8 mouse cellular contexts compared by ENCODE assay signal in the genomic region with DNA sequence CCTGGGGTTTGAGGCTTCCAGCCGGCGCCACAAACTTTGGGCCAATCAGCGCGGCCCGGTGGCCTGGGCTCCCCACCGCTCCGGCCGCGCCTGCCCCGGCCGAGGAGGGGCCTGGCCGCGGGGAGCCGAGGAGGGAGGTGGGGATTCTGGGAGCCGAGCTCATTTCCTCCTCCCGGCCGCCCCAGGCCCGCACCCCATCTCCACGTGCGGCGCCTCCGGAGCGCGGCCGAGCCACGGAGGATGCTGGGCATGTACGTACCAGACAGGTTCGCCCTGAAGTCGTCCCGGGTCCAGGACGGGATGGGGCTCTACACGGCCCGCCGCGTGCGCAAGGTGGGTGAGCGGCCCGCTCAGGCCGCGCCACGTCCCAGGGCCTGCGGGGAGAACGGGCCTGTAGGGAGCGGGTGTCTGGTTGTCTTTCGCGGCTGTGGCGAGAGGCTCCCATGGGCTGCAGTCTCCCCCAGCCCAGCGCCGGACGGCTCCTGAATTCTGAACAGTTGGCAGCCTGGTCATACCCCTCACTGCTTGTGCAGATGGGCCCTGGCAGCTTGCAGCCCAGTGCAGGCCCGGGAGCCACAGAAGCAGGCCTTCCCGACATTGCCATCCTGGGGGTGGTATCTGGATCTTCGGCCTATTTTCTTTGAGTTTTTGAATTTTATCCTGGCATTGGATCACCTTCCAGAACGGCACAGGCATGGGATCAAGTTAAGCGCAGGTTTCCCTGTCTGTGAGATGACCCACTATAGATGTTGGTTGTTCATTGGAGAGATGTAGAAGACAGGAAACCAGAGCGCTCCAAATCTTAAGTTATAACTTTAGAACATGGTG. TPM values are rescaled to one million over a fixed set of nuclear protein-coding genes. Genes with fewer than 3 reads are reported as not detected.
A peak's percentile ranks its signal among the peaks of the same experiment; 100 is the strongest.
DNase-seq lines count a peak whose midpoint lies in the region; ATAC-seq and TF ChIP-seq lines count a peak whose summit lies in the region.

A gene (plus strand): TSS at position 128 of the 828 bp plus-strand sequence.

- H3K4me3 ChIP-seq in ES-E14 (ENCODE audit: insufficient read depth in 1 of 2, low read depth in 1 of 2, low read length in 2 of 2, poor library complexity in 1 of 2, severe bottlenecking in 1 of 2): peak within 1 kb of the TSS; percentile 77 to 78
- peak within 1 kb of the TSS; percentile 53 for H3K4me3 ChIP-seq in forebrain, embryonic 15.5 days
- H3K4me3 ChIP-seq in liver, postnatal 0 days (ENCODE audit: low read depth, low read length): peak within 1 kb of the TSS; percentile 59
- peak within 1 kb of the TSS; percentile 55 for H3K4me3 ChIP-seq in neural tube, embryonic 15.5 days (replicated peaks)

- no peak within 1 kb of the TSS for H3K27ac ChIP-seq in ES-E14 (ENCODE audit: insufficient read depth, low read depth, low read length, poor library complexity, severe bottlenecking)
- peak within 1 kb of the TSS; percentile 3; the same call in 1 of the 2 replicates for H3K27ac ChIP-seq in forebrain, embryonic 15.5 days (replicated peaks)
- no peak within 1 kb of the TSS for H3K27ac ChIP-seq in liver, postnatal 0 days (ENCODE audit: low read depth)
- H3K27ac ChIP-seq in neural tube, embryonic 15.5 days (replicated peaks): peak within 1 kb of the TSS; percentile 76

- no peaks in the 10 kb centered on the region for H3K27me3 ChIP-seq in forebrain, embryonic 15.5 days
- H3K27me3 ChIP-seq in liver, postnatal 0 days (ENCODE audit: insufficient read depth, low read length): no peaks in the 10 kb centered on the region
- H3K27me3 ChIP-seq in neural tube, embryonic 15.5 days (replicated peaks): peaks cover 4% of the 10 kb centered on the region; the same call in 1 of the 2 replicates

- H3K36me3 ChIP-seq in ES-E14 (ENCODE audit: control insufficient read depth, insufficient read depth, low read length, poor library complexity, severe bottlenecking): no peaks in the 10 kb centered on the region
- no peaks in the 10 kb centered on the region for H3K36me3 ChIP-seq in forebrain, embryonic 15.5 days
- H3K36me3 ChIP-seq in liver, postnatal 0 days (replicated peaks; ENCODE audit: insufficient read depth, low read length): no peaks in the 10 kb centered on the region
- H3K36me3 ChIP-seq in neural tube, embryonic 15.5 days: no peaks in the 10 kb centered on the region

- 3% methylated on average over 56 of the region's 56 CpGs for WGBS in forebrain, embryonic 15.5 days
- 6% methylated on average over 44 of the region's 56 CpGs for WGBS in liver, postnatal 0 days (ENCODE audit: insufficient replicate concordance)
- WGBS in neural tube, embryonic 15.5 days: 4% methylated on average over 53 of the region's 56 CpGs

- no peak for DNase-seq in ES-E14 (ENCODE audit: low read depth, low spot score)
- peak; percentile 57 for DNase-seq in cerebellum, adult 11 months
- DNase-seq in heart, postnatal 14 days: peak; percentile 72 to 79
- peak; percentile 73 to 83 for DNase-seq in kidney, postnatal 4 days
- DNase-seq in liver, postnatal 0 days: peak; percentile 43
- DNase-seq in urinary bladder, adult 2 months (ENCODE audit: low spot score): peak; percentile 39

- H3K4me2 ChIP-seq in forebrain, embryonic 15.5 days (replicated peaks): peak within 1 kb of the TSS; percentile 80
- peak within 1 kb of the TSS; percentile 84 for H3K4me2 ChIP-seq in liver, postnatal 0 days (ENCODE audit: low read depth, low read length)
- H3K4me2 ChIP-seq in neural tube, embryonic 15.5 days: peak within 1 kb of the TSS; percentile 96

- in situ Hi-C loops in ES-E14 (cut with MboI; ENCODE audit: low sequenced_read_pairs in 2 of 2, unreplicated experiment in 2 of 2): no loop called here

- H3K9ac ChIP-seq in ES-E14 (ENCODE audit: insufficient read depth, low read depth, low read length, poor library complexity, severe bottlenecking): peak within 1 kb of the TSS; percentile 86
- peak within 1 kb of the TSS; percentile 65 for H3K9ac ChIP-seq in forebrain, embryonic 15.5 days (replicated peaks)
- H3K9ac ChIP-seq in liver, postnatal 0 days (replicated peaks): peak within 1 kb of the TSS; percentile 69
- H3K9ac ChIP-seq in neural tube, embryonic 15.5 days (replicated peaks): peak within 1 kb of the TSS; percentile 60

- intact Hi-C loops in heart, postnatal 14 days (cut with DNase I): no loop called here

- ATAC-seq in forebrain, embryonic 15.5 days (replicated peaks): peak; percentile 94
- peak; percentile 83 for ATAC-seq in liver, postnatal 0 days
- ATAC-seq in neural tube, embryonic 15.5 days (ENCODE audit: low FRiP score): peak; percentile 88

- peaks cover 2 to 3% of the 10 kb centered on the region in 2 experiments; a peak in 1 of 4 replicates for H3K4me1 ChIP-seq in ES-E14 (ENCODE audit: control insufficient read depth in 2 of 2, insufficient read depth in 2 of 2, low read length in 2 of 2, poor library complexity in 1 of 2)
- H3K4me1 ChIP-seq in forebrain, embryonic 15.5 days: 0 out of 2 replicates have a peak, but pooled peaks cover 8% of the 10 kb centered on the region
- peaks cover 8% of the 10 kb centered on the region for H3K4me1 ChIP-seq in liver, postnatal 0 days (ENCODE audit: insufficient read depth)
- H3K4me1 ChIP-seq in neural tube, embryonic 15.5 days: peaks cover 11% of the 10 kb centered on the region

- TF ChIP-seq CTCF in liver, postnatal 0 days (IDR thresholded peaks at IDR 0.05; ENCODE audit: low read depth): no peak

- TF ChIP-seq EP300 in liver, postnatal 0 days (IDR thresholded peaks at IDR 0.05; ENCODE audit: low read depth): no peak

- H3K9me3 ChIP-seq in ES-E14 (ENCODE audit: control insufficient read depth, insufficient read depth, low read depth, low read length): no peaks in the 10 kb centered on the region
- no peaks in the 10 kb centered on the region for H3K9me3 ChIP-seq in forebrain, embryonic 15.5 days
- no peaks in the 10 kb centered on the region for H3K9me3 ChIP-seq in liver, postnatal 0 days (ENCODE audit: low read length)
- no peaks in the 10 kb centered on the region for H3K9me3 ChIP-seq in neural tube, embryonic 15.5 days (replicated peaks)

TF ChIP-seq in ES-E14, 5 proteins besides CTCF, POLR2A, EP300 and RAD21:
- peak; percentile 37; the same call in 1 of the 2 replicates for TF ChIP-seq HCFC1 (IDR thresholded peaks at IDR 0.05; ENCODE audit: borderline replicate concordance, insufficient read depth, low read length)
- no peak for TF ChIP-seq ZNF384 (IDR thresholded peaks at IDR 0.05; ENCODE audit: low read depth, low read length)

RNA-seq across cellular contexts. Expression of the gene that starts here (rescaled TPM):
- 26.1 and 32.2 TPM in 2 replicates for total RNA-seq in ES-E14 (2012; rRNA removed)
- polyA plus RNA-seq in forebrain, embryonic 15.5 days (2015; fragmentation: Nextera tagmentation; extraction: Ambion mirVana): 5.3 and 6.3 TPM in 2 replicates
- 1 to 10 TPM; 8.2 to 9.0 TPM for total RNA-seq in heart, postnatal 14 days (2021)
- polyA plus RNA-seq in liver, postnatal 0 days (2015; fragmentation: Nextera tagmentation; extraction: Ambion mirVana): 0.92 and 1.2 TPM in 2 replicates
- 5.6 and 9.0 TPM in 2 replicates for polyA plus RNA-seq in neural tube, embryonic 15.5 days (2015; fragmentation: Nextera tagmentation; extraction: Ambion mirVana)
- polyA plus RNA-seq in urinary bladder, adult 2 months (2012; rRNA removed): 12.0 and 12.4 TPM in 2 replicates

Comparison
In these comparisons a context has a peak if more than half of its experiments do, and no peak if none do; other contexts are left out.
1. H3K27ac ChIP-seq: peak in forebrain, embryonic 15.5 days (single experiment) and neural tube, embryonic 15.5 days (single experiment); none in ES-E14 (single experiment) and liver, postnatal 0 days (single experiment).
2. Peak in every context shown above with its lines, with median percentiles within 50 percentile points of each other: H3K4me3 ChIP-seq, H3K9ac ChIP-seq, ATAC-seq and H3K4me2 ChIP-seq.